Mouse (Mus musculus) left cerebral cortex, postnatal 10 days (tissue): ENCODE measurements around the gene Serf2. TPM values are rescaled to one million over a fixed set of nuclear protein-coding genes. Genes with fewer than 3 reads are reported as not detected.
"Not testable (repeated sequence)": the region's sequence is repeated elsewhere in the genome, so short reads cannot be mapped to it uniquely, and the experiment has no call there.

Experiments
- DNase-seq, 2 experiments: peaks; one replicate each; pipeline ENCODE4 v3.0.0; 2021 to 2022; ENCODE audit warnings: low spot score in 2 of 2, mixed read lengths in 1 of 2; ENCODE audit errors: extremely low spot score in 1 of 2
- intact Hi-C: fragments of 180-260 bp; cut with DNase I; formaldehyde crosslinking; loops from one replicate; pipeline ENCODE4 v1.15.1; 2025
- microRNA-seq: library from miRNA; unstranded; fragments of <30 nt; microRNA quantifications from one replicate; pipeline ENCODE4 v1.2.0, GENCODE M21; 2022
- total RNA-seq, 2 experiments: library from RNA; stranded (reverse); gene quantifications; 2 replicates each; pipeline ENCODE4 v1.2.3; 2021

The Serf2 gene
- total RNA-seq, 2 experiments from 2014 or later, result 129 to 153 TPM

DNA sequence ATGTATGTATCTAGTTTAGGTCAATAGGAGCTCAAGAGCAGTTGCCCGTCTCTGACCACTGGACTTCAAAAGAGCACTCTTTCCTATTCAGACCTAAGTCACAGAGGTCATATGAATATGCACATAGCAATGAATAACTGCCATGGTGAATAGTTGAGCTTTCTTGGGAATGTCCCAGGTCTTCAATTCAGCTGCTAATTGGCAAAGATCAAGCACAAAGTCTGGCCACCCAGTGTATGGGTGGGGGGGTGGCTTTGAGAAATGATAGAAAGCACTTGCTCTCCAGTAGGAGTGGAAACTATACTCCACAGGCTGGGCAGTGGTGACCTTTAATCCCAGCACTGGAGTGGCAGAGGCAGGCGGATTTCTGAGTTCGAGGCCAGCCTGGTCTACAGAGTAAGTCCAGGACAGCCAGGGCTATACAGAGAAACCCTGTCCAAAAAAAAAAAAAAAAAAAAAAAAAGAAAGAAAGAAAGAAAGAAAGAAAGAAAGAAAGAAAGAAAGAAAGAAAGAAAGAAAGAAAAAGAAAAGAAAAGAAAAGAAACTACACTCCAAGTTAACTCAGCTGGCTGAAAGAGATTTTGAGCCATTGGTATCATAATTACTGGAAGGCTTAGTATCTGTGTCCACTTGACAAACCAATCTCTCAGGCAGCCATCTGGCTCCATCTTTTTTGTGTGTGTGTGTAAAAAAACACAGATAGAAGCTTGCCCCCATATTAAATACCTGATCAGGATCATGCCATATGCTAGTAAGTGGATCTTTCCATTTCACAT, 28.7 kb downstream of the Serf2 start:
- DNase-seq, result no peak
- intact Hi-C loops, result no loop called here

DNA sequence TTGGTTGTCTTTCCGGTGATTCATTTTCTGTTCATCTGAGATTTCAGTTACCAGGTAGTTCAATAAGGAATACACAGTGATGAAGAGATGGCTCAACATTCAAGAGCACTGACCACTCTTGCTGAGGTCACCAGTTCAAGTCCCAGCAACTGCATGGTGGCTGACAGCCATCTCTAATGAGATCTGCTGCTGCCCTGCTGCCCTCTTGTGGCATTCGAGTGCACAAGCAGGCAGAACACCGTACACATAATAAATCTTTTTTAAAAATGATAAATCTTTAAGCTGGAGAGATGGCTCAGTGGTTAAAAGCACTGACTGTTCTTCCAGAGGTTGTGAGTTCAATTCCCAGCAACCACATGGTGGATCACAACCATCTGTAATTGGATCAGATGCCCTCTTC, 31.5 kb downstream of the Serf2 start:
- DNase-seq, result peak in 1 of 2 experiments; percentile 40
- intact Hi-C loops, result no loop called here

DNA sequence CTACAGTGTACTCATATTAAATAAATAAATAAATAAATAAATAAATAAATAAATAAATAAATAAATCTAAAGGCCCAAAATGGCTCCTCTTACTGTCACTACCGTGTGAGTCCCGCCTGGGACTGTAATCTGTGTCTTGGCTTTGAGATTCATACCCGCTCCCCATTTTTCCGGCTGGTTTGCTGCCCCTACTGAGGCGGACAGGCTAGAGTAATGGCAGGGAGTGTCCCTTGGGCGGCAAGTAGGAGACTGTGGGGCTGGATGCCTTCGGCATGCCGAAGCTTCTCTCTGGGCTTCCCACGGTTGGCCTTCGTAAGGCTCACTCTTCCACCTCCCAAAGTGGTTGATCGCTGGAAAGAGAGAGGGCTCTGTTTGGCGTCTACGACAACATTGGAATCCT, 31.9 kb downstream of the Serf2 start:
- DNase-seq, intact Hi-C loops: not testable (repeated sequence)

DNA sequence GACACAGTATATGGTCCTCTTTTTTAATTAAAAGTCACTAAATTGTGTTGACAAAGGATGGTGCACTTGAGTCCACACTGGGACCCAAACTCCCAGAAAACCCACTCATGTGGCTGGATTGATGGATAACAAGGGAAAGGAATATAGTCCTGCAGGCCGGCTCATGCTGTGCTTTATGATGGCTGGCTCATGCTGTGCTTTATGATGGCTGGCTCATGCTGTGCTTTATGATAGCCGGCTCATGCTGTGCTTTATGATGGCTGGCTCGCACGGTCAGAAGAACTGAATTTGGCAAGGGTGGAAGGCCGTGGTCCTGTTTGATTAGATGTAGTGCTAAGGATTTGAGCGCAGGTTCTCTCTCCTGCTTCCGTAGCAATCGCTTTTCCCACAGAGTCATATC, 34.6 kb downstream of the Serf2 start:
- no peak for DNase-seq
- intact Hi-C loops, result no loop called here

DNA sequence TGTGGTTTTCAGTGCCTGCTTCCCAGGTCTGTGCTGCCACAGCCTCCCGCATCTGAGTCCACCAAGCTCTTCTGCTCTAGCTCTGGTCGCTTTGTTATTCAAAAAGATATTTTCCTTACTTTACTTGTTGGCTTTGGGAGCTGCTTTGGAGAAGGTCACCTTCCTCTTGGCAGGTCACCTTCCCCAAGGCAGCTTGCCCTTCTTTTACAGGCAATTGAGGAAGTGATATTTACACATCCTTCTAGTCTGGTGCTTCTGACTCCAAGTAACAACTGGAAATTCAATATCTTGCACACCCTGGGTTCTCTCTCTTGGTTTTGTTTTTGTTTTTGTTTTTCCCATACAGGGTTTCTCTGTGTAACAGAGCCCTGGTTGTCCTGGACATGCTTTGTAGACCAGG, 35.4 kb downstream of the Serf2 start:
- intact Hi-C loops, DNase-seq: not testable (repeated sequence)

DNA sequence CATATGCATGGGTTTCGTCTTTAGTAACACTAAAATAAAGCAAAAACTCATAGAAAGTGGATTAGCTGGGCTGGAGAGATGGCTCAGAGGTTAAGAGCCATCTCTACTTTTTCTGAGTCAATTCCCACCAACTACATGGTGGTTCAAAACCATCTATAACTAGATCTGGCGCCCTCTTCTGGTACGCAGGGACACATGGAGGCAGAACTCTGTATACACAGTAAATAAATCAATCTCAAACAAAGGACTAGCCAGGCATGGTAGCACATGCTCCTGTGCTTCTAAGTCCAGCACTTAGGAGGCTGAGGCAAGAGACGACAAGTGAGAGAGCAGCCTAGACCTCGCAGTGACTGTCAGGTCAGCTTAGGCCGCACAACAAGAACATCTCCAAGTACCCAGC, 52.6 kb downstream of the Serf2 start:
- DNase-seq, intact Hi-C loops: not testable (repeated sequence)

DNA sequence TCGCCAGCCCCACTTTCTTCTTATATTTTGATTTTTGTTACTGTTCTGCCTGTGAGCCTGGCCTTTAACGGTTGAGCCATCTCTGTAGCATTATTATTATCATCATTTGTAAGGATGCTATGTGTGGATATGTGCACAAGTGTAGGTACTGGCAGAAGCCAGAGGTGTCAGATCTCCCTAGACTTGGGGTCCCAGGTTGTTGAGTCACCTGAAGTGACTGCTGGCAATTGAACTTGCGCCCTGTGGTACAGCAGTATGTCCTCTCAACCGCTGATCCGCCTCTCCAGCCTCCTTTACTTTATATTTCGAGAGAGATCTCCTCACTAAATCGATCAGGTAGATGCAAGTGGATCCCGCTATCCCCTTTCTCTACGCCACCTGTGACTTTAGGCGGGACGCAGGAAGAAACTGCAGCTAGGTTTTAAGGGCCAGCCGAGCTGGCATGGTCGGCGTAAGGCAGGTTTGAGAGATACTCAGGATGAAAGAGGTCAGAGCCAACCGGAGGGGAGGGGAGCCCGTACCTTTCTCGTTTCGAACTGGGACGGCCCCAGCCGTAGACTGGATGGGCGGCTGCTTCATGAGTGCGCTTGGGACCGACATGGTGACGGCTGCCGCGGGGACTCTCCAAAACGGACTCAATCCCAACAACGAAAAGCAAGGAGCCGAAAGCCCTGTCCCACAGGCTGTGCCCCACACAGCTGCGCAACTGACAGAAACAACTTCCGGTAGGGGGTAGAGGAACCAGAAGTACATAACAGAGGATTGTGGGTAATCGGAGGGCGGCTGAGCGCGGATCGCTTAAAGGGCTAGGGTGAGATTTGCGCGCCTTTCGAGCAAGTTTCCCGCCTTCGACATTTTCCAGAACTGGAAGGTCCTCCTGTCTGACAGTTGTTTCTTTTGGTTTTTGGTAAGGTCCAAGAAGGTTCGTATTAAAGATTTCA, 57.2 kb downstream of the Serf2 start, which contains the start of the genes Mfap1a and Wdr76:
Gene Mfap1a (minus strand): TSS at position 724 of the 941 bp plus-strand sequence.
Gene Wdr76 (plus strand): TSS at position 782 of the 941 bp plus-strand sequence.
- intact Hi-C loops, result not testable (repeated sequence)
- peak; percentile 85 to 88 for DNase-seq

DNA sequence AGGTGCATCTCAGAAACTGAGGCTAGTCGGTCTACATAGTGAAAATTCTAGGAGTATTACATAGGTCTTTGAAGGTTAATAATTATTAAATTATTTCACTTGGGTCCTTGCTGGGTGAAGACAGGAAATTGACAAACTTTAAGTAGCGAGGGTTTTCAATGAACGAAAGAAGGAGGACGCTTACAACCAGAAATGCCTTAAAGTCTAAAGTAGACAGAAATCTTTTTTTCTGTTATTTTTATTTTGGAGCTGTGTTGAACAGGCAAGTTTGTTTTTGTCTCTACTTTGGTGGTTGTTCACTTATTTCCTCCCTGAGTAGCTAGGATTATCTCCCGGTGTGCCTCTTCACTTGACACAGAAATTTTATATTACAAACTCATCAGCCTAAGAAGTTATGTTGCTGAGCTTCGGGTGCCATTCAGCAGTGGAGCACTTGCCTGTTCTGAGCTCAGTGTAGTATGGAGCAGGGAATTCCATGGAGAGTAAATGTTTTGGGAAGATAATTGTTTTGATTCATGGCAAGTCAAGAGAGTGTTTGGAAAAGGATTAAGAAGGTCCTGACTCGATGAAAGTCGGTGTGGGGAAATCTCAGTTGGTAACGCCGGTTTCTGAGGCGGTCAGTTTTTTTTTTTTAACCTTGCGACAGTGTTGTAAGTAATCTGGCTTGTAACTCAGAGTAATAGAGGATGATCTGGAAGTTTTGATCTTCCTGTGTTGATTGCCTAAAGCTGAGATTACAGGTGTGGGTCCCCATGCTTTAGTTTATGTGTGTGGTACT, 58.4 kb downstream of the Serf2 start:
- intact Hi-C loops, result no loop called here
- DNase-seq, result no peak

Small RNA genes lying within 50 kb of the gene (microRNA-seq; reads per million reads assigned to microRNA genes)
- not detected for gene Gm22953

Other genes with a start within 250 kb of the Serf2 start
- 100 to 1,000 TPM; 173 to 183 TPM for gene Trp53bp1, start 177.8 kb upstream of the Serf2 start, total RNA-seq
- gene Map1a, start 159.6 kb upstream of the Serf2 start, total RNA-seq, result 100 to 1,000 TPM; 391 to 400 TPM
- 10 to 100 TPM; 50.4 to 55.7 TPM for gene Ppip5k1, start 93.8 kb upstream of the Serf2 start, total RNA-seq
- 100 to 1,000 TPM; 311 to 312 TPM for gene Ckmt1, start 91.5 kb upstream of the Serf2 start, total RNA-seq
- not detected for gene Strc, start 62.0 kb upstream of the Serf2 start, total RNA-seq
- gene Pdia3, start 35.4 kb upstream of the Serf2 start, total RNA-seq, result 100 to 1,000 TPM; 198 to 214 TPM
- gene Catsper2, start 35.4 kb upstream of the Serf2 start, total RNA-seq, result 1 to 10 TPM; 4.5 to 4.8 TPM
- not detected for gene Ell3, start 4.9 kb upstream of the Serf2 start, total RNA-seq
- 10 to 100 TPM; 23.7 to 25.8 TPM for gene Hypk, start 4.1 kb downstream of the Serf2 start, total RNA-seq
- gene Serinc4, start 7.6 kb downstream of the Serf2 start, total RNA-seq, result 1 to 10 TPM; 1.2 to 1.3 TPM
- 10 to 100 TPM; 35.1 to 37.0 TPM for gene Mfap1b, start 24.9 kb downstream of the Serf2 start, total RNA-seq
- gene Mfap1a, start 57.5 kb downstream of the Serf2 start, total RNA-seq, result 10 to 100 TPM; 31.2 to 32.7 TPM
- 1 to 10 TPM; 4.2 to 4.4 TPM for gene Wdr76, start 57.5 kb downstream of the Serf2 start, total RNA-seq